Mouse (Mus musculus): Measurements from ENCODE around the gene Gm4131.

Gene Gm4131

GRCm38 (mm10) chr14:62552771-62553170 lies 13.9 kb downstream of the Gm4131 start:
- no peak for DNase-seq (ENCODE audit: extremely low read depth, low read depth, low spot score)

- no peak for DNase-seq (ENCODE audit: extremely low read depth, low read depth, low spot score)
Measured at GRCm38 (mm10) chr14:62550121-62550520, 16.6 kb downstream of the Gm4131 start.

- no peak for DNase-seq (ENCODE audit: extremely low read depth, low read depth, low spot score)
Measured at GRCm38 (mm10) chr14:62546746-62547145, 20.0 kb downstream of the Gm4131 start.

GRCm38 (mm10) chr14:62546296-62546695 lies 20.4 kb downstream of the Gm4131 start:
- DNase-seq (ENCODE audit: extremely low read depth, low read depth, low spot score): no peak

- DNase-seq (ENCODE audit: extremely low read depth, low read depth, low spot score): no peak
Measured at GRCm38 (mm10) chr14:62541751-62542150, 25.0 kb downstream of the Gm4131 start.

- no peak for DNase-seq (ENCODE audit: extremely low read depth, low read depth, low spot score)
Measured at GRCm38 (mm10) chr14:62539834-62540233, 26.9 kb downstream of the Gm4131 start.

- no peak for DNase-seq (ENCODE audit: extremely low read depth, low read depth, low spot score)
Measured at GRCm38 (mm10) chr14:62536988-62537387, 29.7 kb downstream of the Gm4131 start.

- DNase-seq (ENCODE audit: extremely low read depth, low read depth, low spot score): no peak
Measured at GRCm38 (mm10) chr14:62536127-62536526, 30.6 kb downstream of the Gm4131 start.

GRCm38 (mm10) chr14:62530951-62531350 lies 35.8 kb downstream of the Gm4131 start:
- DNase-seq (ENCODE audit: extremely low read depth, low read depth, low spot score): no peak

- no peak for DNase-seq (ENCODE audit: extremely low read depth, low read depth, low spot score)
Measured at GRCm38 (mm10) chr14:62512845-62513244, 53.9 kb downstream of the Gm4131 start.

GRCm38 (mm10) chr14:62509350-62509749 lies 57.4 kb downstream of the Gm4131 start:
- DNase-seq (ENCODE audit: extremely low read depth, low read depth, low spot score): no peak

- DNase-seq (ENCODE audit: extremely low read depth, low read depth, low spot score): no peak
Measured at GRCm38 (mm10) chr14:62506261-62506660, 60.5 kb downstream of the Gm4131 start.

GRCm38 (mm10) chr14:62497391-62497790 lies 69.3 kb downstream of the Gm4131 start:
- DNase-seq (ENCODE audit: extremely low read depth, low read depth, low spot score): no peak

- no peak for DNase-seq (ENCODE audit: extremely low read depth, low read depth, low spot score)
Measured at GRCm38 (mm10) chr14:62496501-62496900, 70.2 kb downstream of the Gm4131 start.

GRCm38 (mm10) chr14:62493456-62493855 lies 73.3 kb downstream of the Gm4131 start:
- DNase-seq (ENCODE audit: extremely low read depth, low read depth, low spot score): no peak

GRCm38 (mm10) chr14:62492196-62492850 lies 74.4 kb downstream of the Gm4131 start:
- peak; percentile 40 for DNase-seq (ENCODE audit: extremely low read depth, low read depth, low spot score)

- no peak for DNase-seq (ENCODE audit: extremely low read depth, low read depth, low spot score)
Measured at GRCm38 (mm10) chr14:62488270-62488669, 78.5 kb downstream of the Gm4131 start.

- DNase-seq (ENCODE audit: extremely low read depth, low read depth, low spot score): no peak
Measured at GRCm38 (mm10) chr14:62481381-62481780, 85.3 kb downstream of the Gm4131 start.

- DNase-seq (ENCODE audit: extremely low read depth, low read depth, low spot score): no peak
Measured at GRCm38 (mm10) chr14:62479395-62479794, 87.3 kb downstream of the Gm4131 start.

- no peak for DNase-seq (ENCODE audit: extremely low read depth, low read depth, low spot score)
Measured at GRCm38 (mm10) chr14:62474481-62474880, 92.2 kb downstream of the Gm4131 start.

- DNase-seq (ENCODE audit: extremely low read depth, low read depth, low spot score): no peak
Measured at GRCm38 (mm10) chr14:62472061-62472460, 94.7 kb downstream of the Gm4131 start.

GRCm38 (mm10) chr14:62468753-62469125 lies 98.0 kb downstream of the Gm4131 start:
- DNase-seq (ENCODE audit: extremely low read depth, low read depth, low spot score): no peak

- no peak for DNase-seq (ENCODE audit: extremely low read depth, low read depth, low spot score)
Measured at GRCm38 (mm10) chr14:62468119-62468752, 98.5 kb downstream of the Gm4131 start.
